ENCODE assay signal across 39 mouse cellular contexts in the genomic region with DNA sequence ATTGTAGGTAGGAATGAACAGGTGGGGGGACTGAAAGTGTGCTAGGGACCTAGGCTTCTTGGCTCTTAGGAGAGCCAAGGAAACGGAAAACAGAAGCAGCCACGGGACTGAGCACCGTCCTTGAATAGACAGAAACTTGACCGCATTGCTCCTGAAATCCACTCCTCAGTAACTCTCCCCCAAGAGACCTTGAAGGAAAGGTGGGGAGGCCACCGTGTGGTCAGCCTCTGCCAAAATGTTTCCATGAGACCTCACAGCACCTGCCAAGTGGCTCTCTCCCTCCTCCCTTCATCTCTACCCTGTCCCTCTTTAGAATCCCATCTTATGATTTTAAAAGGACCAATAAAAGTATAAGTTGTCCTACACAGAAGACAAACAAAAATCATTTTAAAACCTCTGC. TPM values are rescaled to one million over a fixed set of nuclear protein-coding genes. Genes with fewer than 3 reads are reported as not detected.
"Had no signal": no experiment of that assay in that cellular context is flagged by ENCODE, and none has a peak within 500 bp of the region (broad histone marks: within the 10 kb centered on the region; RNA-seq: fewer than 3 reads in every experiment).

No protein-coding gene starts in this region.

- ATAC-seq: hindbrain, embryonic 16.5 days; hindbrain, postnatal 0 days; inflammation-experienced regulatory T-cells, adult 6 months; intestine, embryonic 15.5 days; intestine, embryonic 16.5 days; intestine, postnatal 0 days had no signal

- H3K4me1 ChIP-seq: hindbrain, embryonic 12.5 days; hindbrain, embryonic 13.5 days; hindbrain, embryonic 15.5 days; intestine, embryonic 15.5 days; kidney, embryonic 15.5 days had no signal

- H3K36me3 ChIP-seq: heart, embryonic 10.5 days; heart, embryonic 12.5 days; heart, embryonic 13.5 days; heart, embryonic 15.5 days; hindbrain, embryonic 10.5 days; hindbrain, embryonic 12.5 days; hindbrain, embryonic 13.5 days; hindbrain, embryonic 15.5 days; intestine, embryonic 15.5 days; kidney, embryonic 15.5 days had no signal

- H3K4me2 ChIP-seq: heart, embryonic 11.5 days; heart, embryonic 12.5 days; heart, embryonic 13.5 days; heart, embryonic 15.5 days; hindbrain, embryonic 12.5 days; hindbrain, embryonic 13.5 days; hindbrain, embryonic 14.5 days; hindbrain, embryonic 15.5 days; intestine, embryonic 15.5 days; kidney, embryonic 15.5 days had no signal

- H3K27me3 ChIP-seq: heart, embryonic 12.5 days; heart, embryonic 15.5 days; hindbrain, embryonic 12.5 days; hindbrain, embryonic 13.5 days; hindbrain, embryonic 15.5 days; intestine, embryonic 15.5 days; kidney, embryonic 15.5 days had no signal

- DNase-seq: heart, postnatal 10 days; heart, postnatal 14 days; heart, postnatal 36 days; heart, postnatal 4 days; kidney, adult 11 months; kidney, adult 18-20 months; kidney, adult 2 months; kidney, adult 8-10 months; kidney, adult 9 months; kidney, postnatal 10 days; kidney, postnatal 14 days; kidney, postnatal 25 days; kidney, postnatal 36 days; kidney, postnatal 4 days; layer of hippocampus, adult 9-11 months; layer of hippocampus, postnatal 36 days had no signal

- H3K9ac ChIP-seq: heart, embryonic 12.5 days; heart, embryonic 13.5 days; heart, embryonic 15.5 days; hindbrain, embryonic 12.5 days; hindbrain, embryonic 13.5 days; hindbrain, embryonic 14.5 days; hindbrain, embryonic 15.5 days; intestine, embryonic 15.5 days; kidney, embryonic 15.5 days had no signal

- H3K9me3 ChIP-seq: heart, embryonic 10.5 days; heart, embryonic 13.5 days; heart, embryonic 15.5 days; hindbrain, embryonic 10.5 days; hindbrain, embryonic 12.5 days; hindbrain, embryonic 13.5 days; hindbrain, embryonic 15.5 days; intestine, embryonic 15.5 days; kidney, embryonic 15.5 days had no signal

- H3K4me3 ChIP-seq: heart, embryonic 10.5 days; heart, embryonic 12.5 days; heart, embryonic 13.5 days; heart, embryonic 15.5 days; hindbrain, embryonic 10.5 days; hindbrain, embryonic 12.5 days; hindbrain, embryonic 13.5 days; hindbrain, embryonic 15.5 days; intestine, embryonic 15.5 days; kidney, embryonic 15.5 days; layer of hippocampus, adult 2 months; left cerebral cortex, adult 2 months had no signal

- H3K27ac ChIP-seq: heart, embryonic 10.5 days; heart, embryonic 13.5 days; heart, embryonic 15.5 days; hindbrain, embryonic 10.5 days; hindbrain, embryonic 12.5 days; hindbrain, embryonic 13.5 days; hindbrain, embryonic 14.5 days; hindbrain, embryonic 15.5 days; hindbrain, postnatal 0 days; intestine, embryonic 15.5 days; kidney, embryonic 15.5 days; kidney, postnatal 0 days; layer of hippocampus, adult 2 months; left cerebral cortex, adult 2 months had no signal

RNA-seq across cellular contexts. Expression of a gene that starts 40.4 kb away (rescaled TPM):
- total RNA-seq: hematopoietic stem cell, adult 5-6 weeks had no signal
- polyA plus RNA-seq: hindbrain, embryonic 11.5 days; large intestine, adult 2 months had no signal

RNA-seq across cellular contexts. Expression of a gene that starts 48.8 kb away (rescaled TPM):
- total RNA-seq: hematopoietic stem cell, adult 5-6 weeks had no signal
